Mouse (Mus musculus) cerebellum, adult 2 months (tissue): ENCODE measurements at regions not wholly inside any gene's neighbourhood (a gene's known extent, or its start where the extent isn't known, plus 50 kb on each side); places are given as distances from the start of the nearest gene placed in this dataset.

Experiments used
- CTCF ChIP-seq: fragments of 200-500 bp; IDR thresholded peaks from 2 replicates; pipeline ENCODE4 v1.5.1; 2011; ENCODE audit warnings: low read depth, mild to moderate bottlenecking, control low read depth, low read length, moderate library complexity, borderline replicate concordance; ENCODE audit not compliant: insufficient read depth
- POLR2A ChIP-seq: fragments of 200-500 bp; IDR thresholded peaks from 2 replicates; pipeline ENCODE4 v1.6.1; 2011; ENCODE audit warnings: low read length, control low read depth, borderline replicate concordance; ENCODE audit not compliant: insufficient read depth

DNA sequence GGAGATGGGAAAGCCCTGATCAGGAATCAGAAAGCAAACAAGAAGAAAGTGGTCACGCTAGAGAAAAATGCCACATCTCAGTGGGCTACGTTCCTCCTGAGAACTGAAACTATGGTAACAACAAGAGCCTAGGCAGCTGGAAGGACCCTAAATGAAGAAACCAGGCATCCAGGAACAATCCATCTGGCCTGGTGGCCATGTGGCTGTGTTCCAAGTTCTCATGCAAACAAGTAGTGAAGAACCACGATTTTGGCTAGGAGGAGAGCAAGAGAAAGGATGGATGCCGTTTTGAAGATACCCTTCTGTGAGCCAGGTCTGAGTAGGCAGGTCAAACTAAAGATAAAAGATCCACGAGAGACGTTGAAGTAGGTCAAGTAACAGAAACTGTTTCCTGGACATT, 1613.6 kb upstream of the Gm6569 start:
- TF ChIP-seq CTCF (no peak), POLR2A (no peak)
